Comparison of ENCODE assay signal across 26 mouse cellular contexts in genomic region chr8:11274415-11274814, GRCm38 (mm10). TPM values are rescaled to one million over a fixed set of nuclear protein-coding genes. Genes with fewer than 3 reads are reported as not detected.
DNase-seq lines count a peak whose midpoint lies in the region; ATAC-seq and TF ChIP-seq lines count a peak whose summit lies in the region.
"Had no signal": no experiment of that assay in that cellular context is flagged by ENCODE, and none has a peak within 500 bp of the region (broad histone marks: within the 10 kb centered on the region; RNA-seq: fewer than 3 reads in every experiment).

No protein-coding gene starts in this region.

- peaks cover 4% of the 10 kb centered on the region; the same call in 1 of the 2 replicates for H3K36me3 ChIP-seq in heart, embryonic 13.5 days
- H3K36me3 ChIP-seq in forebrain, embryonic 11.5 days (ENCODE audit: control insufficient read depth, insufficient read depth, low read length) = no peaks in the 10 kb centered on the region
- H3K36me3 ChIP-seq: forebrain, embryonic 15.5 days; G1E; hindbrain, embryonic 12.5 days; intestine, embryonic 15.5 days had no signal

- no peak overlapping the region for H3K4me3 ChIP-seq in gastrocnemius, adult 2 months
- H3K4me3 ChIP-seq in heart, embryonic 13.5 days = no peak overlapping the region
- no peak overlapping the region for H3K4me3 ChIP-seq in layer of hippocampus, adult 2 months
- no peak overlapping the region for H3K4me3 ChIP-seq in forebrain, embryonic 11.5 days (ENCODE audit: low read depth, low read length)
- H3K4me3 ChIP-seq: forebrain, embryonic 15.5 days; hindbrain, embryonic 12.5 days; intestine, embryonic 15.5 days had no signal

- DNase-seq in gastrocnemius, adult 2 months = peak; percentile 9
- no peak for DNase-seq in gastrocnemius, postnatal 14 days
- DNase-seq in heart, postnatal 14 days = no peak
- no peak for DNase-seq in layer of hippocampus, adult 2 months (ENCODE audit: low spot score in 2 of 2)
- no peak for DNase-seq in layer of hippocampus, adult 8-10 months (ENCODE audit: low spot score in 2 of 2)
- peak; percentile 61 for DNase-seq in 3T3-L1 (ENCODE audit: low read depth, low spot score)
- DNase-seq in forebrain, embryonic 11.5 days (ENCODE audit: low spot score) = no peak
- DNase-seq: adrenal gland, adult 8-10 months; cerebellum, adult 9-10 months; cerebellum, postnatal 36 days; kidney, adult 2 months; kidney, postnatal 36 days; layer of hippocampus, postnatal 36 days; liver; lung, adult 2 months; midbrain, embryonic 14.5 days; retina, postnatal 1 day; right cerebral cortex, postnatal 14 days; thymus, postnatal 4 days had no signal

- peak; percentile 42; the same call in 1 of the 2 replicates for ATAC-seq in heart, embryonic 13.5 days (ENCODE audit: extremely low read depth, insufficient number of reproducible peaks, low FRiP score, low TSS enrichment)
- ATAC-seq in forebrain, embryonic 11.5 days (replicated peaks; ENCODE audit: low FRiP score) = no peak
- ATAC-seq: forebrain, embryonic 15.5 days; hindbrain, postnatal 0 days; intestine, embryonic 15.5 days had no signal

- H3K27me3 ChIP-seq in heart, embryonic 13.5 days (replicated peaks) = no peaks in the 10 kb centered on the region
- H3K27me3 ChIP-seq in forebrain, embryonic 11.5 days (ENCODE audit: control insufficient read depth, insufficient read depth, low read length) = no peaks in the 10 kb centered on the region
- H3K27me3 ChIP-seq: forebrain, embryonic 15.5 days; intestine, embryonic 15.5 days had no signal

- peak overlapping the region; percentile 52 for H3K4me2 ChIP-seq in heart, embryonic 13.5 days
- H3K4me2 ChIP-seq in forebrain, embryonic 11.5 days (ENCODE audit: low read depth, low read length, severe bottlenecking) = no peak overlapping the region
- H3K4me2 ChIP-seq: forebrain, embryonic 15.5 days; hindbrain, embryonic 12.5 days; intestine, embryonic 15.5 days had no signal

- intact Hi-C loops in gastrocnemius, adult 2 months (cut with DNase I) = no loop called here
- intact Hi-C loops in gastrocnemius, postnatal 14 days (cut with DNase I; ENCODE audit: low total_unique reads) = no loop called here
- intact Hi-C loops in heart, postnatal 14 days (cut with DNase I) = no loop called here

- no peak overlapping the region for H3K9ac ChIP-seq in heart, embryonic 13.5 days
- H3K9ac ChIP-seq in forebrain, embryonic 11.5 days (ENCODE audit: low read length) = no peak overlapping the region
- H3K9ac ChIP-seq: forebrain, embryonic 15.5 days; hindbrain, embryonic 12.5 days; intestine, embryonic 15.5 days; liver, embryonic 14.5 days had no signal

- no peak for TF ChIP-seq CTCF in gastrocnemius, adult 2 months (IDR thresholded peaks at IDR 0.05)
- no peak for TF ChIP-seq CTCF in layer of hippocampus, adult 2 months (conservative IDR thresholded peaks at IDR 0.05)

- no peaks in the 10 kb centered on the region for H3K9me3 ChIP-seq in heart, embryonic 13.5 days
- H3K9me3 ChIP-seq in forebrain, embryonic 11.5 days (ENCODE audit: control insufficient read depth, low read length) = no peaks in the 10 kb centered on the region
- H3K9me3 ChIP-seq: forebrain, embryonic 15.5 days; G1E; hindbrain, embryonic 12.5 days; intestine, embryonic 15.5 days had no signal

- H3K27ac ChIP-seq in gastrocnemius, adult 2 months = peak overlapping the region; percentile 85
- peak overlapping the region; percentile 73 for H3K27ac ChIP-seq in heart, embryonic 13.5 days (replicated peaks)
- peak overlapping the region; percentile 63; the same call in 1 of the 2 replicates for H3K27ac ChIP-seq in layer of hippocampus, adult 2 months
- H3K27ac ChIP-seq in forebrain, embryonic 11.5 days (ENCODE audit: low read depth, low read length) = no peak overlapping the region
- H3K27ac ChIP-seq: forebrain, embryonic 15.5 days; hindbrain, embryonic 12.5 days; hindbrain, postnatal 0 days; intestine, embryonic 15.5 days; liver, embryonic 14.5 days had no signal

- WGBS in heart, embryonic 13.5 days = 18% methylated on average over 7 of the region's 7 CpGs
- 87% methylated on average over 7 of the region's 7 CpGs for WGBS in forebrain, embryonic 11.5 days

- peaks cover 95% of the 10 kb centered on the region for H3K4me1 ChIP-seq in heart, embryonic 13.5 days
- peaks cover 8% of the 10 kb centered on the region for H3K4me1 ChIP-seq in forebrain, embryonic 11.5 days (replicated peaks; ENCODE audit: control insufficient read depth, insufficient read depth, low read length)

RNA-seq across cellular contexts. Expression of gene Col4a2, which starts 38.2 kb away (rescaled TPM):
- total RNA-seq in gastrocnemius, adult 2 months (2021) = 10 to 100 TPM; 51.3 to 69.5 TPM
- 100 to 1,000 TPM; 297 to 319 TPM for total RNA-seq in gastrocnemius, postnatal 14 days (2021)
- polyA plus RNA-seq in heart, embryonic 13.5 days (2015; fragmentation: Nextera tagmentation; extraction: Ambion mirVana) = 66.9 and 71.5 TPM in 2 replicates
- total RNA-seq in heart, postnatal 14 days (2021) = 100 to 1,000 TPM; 570 to 571 TPM
- total RNA-seq in layer of hippocampus, adult 2 months (2021) = 10 to 100 TPM; 53.7 to 55.4 TPM
- 10 to 100 TPM; 39.6 to 55.5 (median 43.9) TPM for total RNA-seq in layer of hippocampus, adult 8-10 months (2022)
- 40.4 and 45.4 TPM in 2 replicates for polyA plus RNA-seq in forebrain, embryonic 11.5 days (2014; fragmentation: Nextera tagmentation; extraction: Ambion mirVana)
- polyA plus RNA-seq: G1E had no signal

RNA-seq across cellular contexts. Expression of gene Col4a1, which starts 38.2 kb away (rescaled TPM):
- total RNA-seq in gastrocnemius, adult 2 months (2021) = 100 to 1,000 TPM in 1 of 2 experiments, 10 to 100 TPM in 1; 73.3 to 117 TPM
- 100 to 1,000 TPM; 636 to 736 TPM for total RNA-seq in gastrocnemius, postnatal 14 days (2021)
- polyA plus RNA-seq in heart, embryonic 13.5 days (2015; fragmentation: Nextera tagmentation; extraction: Ambion mirVana) = 164 TPM in 2 replicates
- 1,000 to 10,000 TPM; 1,046 to 1,073 TPM for total RNA-seq in heart, postnatal 14 days (2021)
- total RNA-seq in layer of hippocampus, adult 2 months (2021) = 10 to 100 TPM; 52.0 to 53.6 TPM
- total RNA-seq in layer of hippocampus, adult 8-10 months (2022) = 10 to 100 TPM; 34.9 to 38.4 (median 36.1) TPM
- polyA plus RNA-seq in forebrain, embryonic 11.5 days (2014; fragmentation: Nextera tagmentation; extraction: Ambion mirVana) = 118 and 130 TPM in 2 replicates
- polyA plus RNA-seq: G1E had no signal

Comparison
In these comparisons a context has a peak if more than half of its experiments do, and no peak if none do; other contexts are left out.
1. DNase-seq: peak in gastrocnemius, adult 2 months (single experiment) and 3T3-L1 (single experiment); none in gastrocnemius, postnatal 14 days (single experiment), heart, postnatal 14 days (0 of 2), layer of hippocampus, adult 2 months (0 of 2), layer of hippocampus, adult 8-10 months (0 of 2) and forebrain, embryonic 11.5 days (single experiment).
2. RNA of gene Col4a2, which starts 38.2 kb away (total RNA-seq): 570 to 571 TPM in heart, postnatal 14 days and 297 to 319 TPM in gastrocnemius, postnatal 14 days; 51.3 to 69.5 TPM in gastrocnemius, adult 2 months, 53.7 to 55.4 TPM in layer of hippocampus, adult 2 months and 39.6 to 55.5 TPM in layer of hippocampus, adult 8-10 months; every median in the first group is over 4 times any median in the second.
3. RNA of gene Col4a1, which starts 38.2 kb away (total RNA-seq): 1,046 to 1,073 TPM in heart, postnatal 14 days and 636 to 736 TPM in gastrocnemius, postnatal 14 days; 73.3 to 117 TPM in gastrocnemius, adult 2 months, 52.0 to 53.6 TPM in layer of hippocampus, adult 2 months and 34.9 to 38.4 TPM in layer of hippocampus, adult 8-10 months; every median in the first group is over 4 times any median in the second.